Mouse (Mus musculus): Measurements from ENCODE around the gene Npcd. TPM values are rescaled to one million over a fixed set of nuclear protein-coding genes. Genes with fewer than 3 reads are reported as not detected.
A peak's percentile ranks its signal among the peaks of the same experiment; 100 is the strongest.

The Npcd gene
- polyA plus RNA-seq, 1 experiment, result 1.2 TPM

DNA sequence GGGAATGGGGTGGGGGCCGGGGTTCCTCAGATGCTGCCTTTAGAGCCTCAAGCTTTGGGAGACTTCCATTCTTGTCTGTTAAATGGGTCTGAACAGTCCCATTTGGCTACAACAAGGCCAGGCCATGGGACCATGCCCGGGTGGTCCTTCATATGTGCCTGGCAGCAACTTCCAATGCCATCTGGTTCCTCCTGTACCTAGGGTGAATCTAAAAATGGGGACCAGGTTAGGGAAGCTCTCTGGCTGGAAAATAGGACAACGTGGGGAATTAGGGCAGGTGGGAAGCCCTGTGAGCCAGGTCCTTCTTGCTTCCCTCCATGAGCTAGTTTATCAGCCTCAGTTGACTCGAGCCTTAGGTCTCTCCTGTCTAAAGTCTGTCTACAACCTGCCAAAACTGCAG, 23.0 kb downstream of the Npcd start:
- Histone ChIP-seq H3K4me1 (ENCODE audit: control insufficient read depth, insufficient read depth, low read length) (no peaks in the 10 kb centered on the region), H3K27me3 (ENCODE audit: control insufficient read depth, insufficient read depth, low read length, poor library complexity, severe bottlenecking) (no peaks in the 10 kb centered on the region)
- TF ChIP-seq EP300 (IDR thresholded peaks at IDR 0.05; ENCODE audit: insufficient read depth, low read depth, low read length) (no peak), CTCF (IDR thresholded peaks at IDR 0.05; ENCODE audit: low read depth, low read length) (no peak), POLR2A (IDR thresholded peaks at IDR 0.05; ENCODE audit: insufficient read depth, low read length) (no peak)

GRCm38 (mm10) chr15:79810061-79810460, 24.0 kb downstream of the Npcd start:
- TF ChIP-seq POLR2A (IDR thresholded peaks at IDR 0.05; ENCODE audit: insufficient read depth, low read length) (no peak), CTCF (IDR thresholded peaks at IDR 0.05; ENCODE audit: low read depth, low read length) (no peak), EP300 (IDR thresholded peaks at IDR 0.05; ENCODE audit: insufficient read depth, low read depth, low read length) (no peak)
- Histone ChIP-seq H3K9ac (ENCODE audit: low read depth, poor library complexity, severe bottlenecking) (no peak overlapping the region), H3K27me3 (ENCODE audit: control insufficient read depth, insufficient read depth, low read length, poor library complexity, severe bottlenecking) (no peaks in the 10 kb centered on the region), H3K4me1 (ENCODE audit: control insufficient read depth, insufficient read depth, low read length) (no peaks in the 10 kb centered on the region), H3K4me3 (ENCODE audit: low read depth, low read length) (no peak overlapping the region), H3K36me3 (ENCODE audit: control insufficient read depth, insufficient read depth, low read length, poor library complexity, severe bottlenecking) (no peaks in the 10 kb centered on the region), H3K9me3 (replicated peaks; ENCODE audit: control insufficient read depth, insufficient read depth, low read length, poor library complexity, severe bottlenecking) (no peaks in the 10 kb centered on the region), H3K27ac (ENCODE audit: insufficient read depth, low read length) (no peak overlapping the region)

More for the DNA sequence above, 23.0 kb downstream of the Npcd start:
- no peak overlapping the region for H3K4me3 ChIP-seq (ENCODE audit: low read depth, low read length)
- no peak overlapping the region for H3K9ac ChIP-seq (ENCODE audit: low read depth, poor library complexity, severe bottlenecking)
- H3K36me3 ChIP-seq (ENCODE audit: control insufficient read depth, insufficient read depth, low read length, poor library complexity, severe bottlenecking), result no peaks in the 10 kb centered on the region
- no peak overlapping the region for H3K27ac ChIP-seq (ENCODE audit: insufficient read depth, low read length)
- no peaks in the 10 kb centered on the region for H3K9me3 ChIP-seq (replicated peaks; ENCODE audit: control insufficient read depth, insufficient read depth, low read length, poor library complexity, severe bottlenecking)

GRCm38 (mm10) chr15:79808658-79809057, 25.4 kb downstream of the Npcd start:
- H3K36me3 ChIP-seq (ENCODE audit: control insufficient read depth, insufficient read depth, low read length, poor library complexity, severe bottlenecking), result no peaks in the 10 kb centered on the region
- H3K27me3 ChIP-seq (ENCODE audit: control insufficient read depth, insufficient read depth, low read length, poor library complexity, severe bottlenecking), result peaks cover 6% of the 10 kb centered on the region; the same call in 1 of the 2 replicates
- no peaks in the 10 kb centered on the region for H3K4me1 ChIP-seq (ENCODE audit: control insufficient read depth, insufficient read depth, low read length)
- no peaks in the 10 kb centered on the region for H3K9me3 ChIP-seq (replicated peaks; ENCODE audit: control insufficient read depth, insufficient read depth, low read length, poor library complexity, severe bottlenecking)
- no peak overlapping the region for H3K27ac ChIP-seq (ENCODE audit: insufficient read depth, low read length)
- H3K9ac ChIP-seq (ENCODE audit: low read depth, poor library complexity, severe bottlenecking), result no peak overlapping the region
- TF ChIP-seq CTCF (IDR thresholded peaks at IDR 0.05; ENCODE audit: low read depth, low read length), result no peak
- TF ChIP-seq EP300 (IDR thresholded peaks at IDR 0.05; ENCODE audit: insufficient read depth, low read depth, low read length), result no peak
- no peak for TF ChIP-seq POLR2A (IDR thresholded peaks at IDR 0.05; ENCODE audit: insufficient read depth, low read length)
- no peak overlapping the region for H3K4me3 ChIP-seq (ENCODE audit: low read depth, low read length)

GRCm38 (mm10) chr15:79808114-79808513, 25.9 kb downstream of the Npcd start:
- TF ChIP-seq EP300 (IDR thresholded peaks at IDR 0.05; ENCODE audit: insufficient read depth, low read depth, low read length) (no peak), CTCF (IDR thresholded peaks at IDR 0.05; ENCODE audit: low read depth, low read length) (peak; percentile 58)
- Histone ChIP-seq H3K9me3 (replicated peaks; ENCODE audit: control insufficient read depth, insufficient read depth, low read length, poor library complexity, severe bottlenecking) (no peaks in the 10 kb centered on the region), H3K27me3 (ENCODE audit: control insufficient read depth, insufficient read depth, low read length, poor library complexity, severe bottlenecking) (peaks cover 8% of the 10 kb centered on the region; the same call in 1 of the 2 replicates), H3K4me3 (ENCODE audit: low read depth, low read length) (no peak overlapping the region), H3K27ac (ENCODE audit: insufficient read depth, low read length) (no peak overlapping the region), H3K4me1 (ENCODE audit: control insufficient read depth, insufficient read depth, low read length) (no peaks in the 10 kb centered on the region), H3K9ac (ENCODE audit: low read depth, poor library complexity, severe bottlenecking) (no peak overlapping the region), H3K36me3 (ENCODE audit: control insufficient read depth, insufficient read depth, low read length, poor library complexity, severe bottlenecking) (no peaks in the 10 kb centered on the region)

DNA sequence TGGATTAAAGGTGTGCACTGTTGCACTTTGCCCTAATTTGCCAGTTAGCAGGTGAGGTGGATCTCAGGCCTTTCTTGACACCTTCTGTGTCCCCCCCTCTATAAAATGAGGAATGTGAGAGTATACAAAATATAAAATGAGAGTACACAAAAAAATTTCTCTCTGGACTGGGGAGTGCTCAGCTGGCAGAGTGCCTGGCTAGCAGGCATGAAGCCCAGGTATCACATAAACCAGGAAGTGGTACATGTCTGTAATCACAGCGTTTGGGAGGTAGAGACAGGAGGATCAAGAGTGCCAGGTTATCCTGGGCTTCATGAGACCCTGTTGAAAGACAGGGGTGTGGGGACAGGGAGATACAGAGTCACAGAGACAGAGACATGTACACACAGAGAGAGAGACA, 27.0 kb downstream of the Npcd start:
- TF ChIP-seq EP300 (IDR thresholded peaks at IDR 0.05; ENCODE audit: insufficient read depth, low read depth, low read length) (no peak), POLR2A (IDR thresholded peaks at IDR 0.05; ENCODE audit: insufficient read depth, low read length) (no peak), CTCF (IDR thresholded peaks at IDR 0.05; ENCODE audit: low read depth, low read length) (no peak)
- H3K9me3 ChIP-seq (replicated peaks; ENCODE audit: control insufficient read depth, insufficient read depth, low read length, poor library complexity, severe bottlenecking), result no peaks in the 10 kb centered on the region
- H3K27me3 ChIP-seq (ENCODE audit: control insufficient read depth, insufficient read depth, low read length, poor library complexity, severe bottlenecking), result peaks cover 14% of the 10 kb centered on the region
- no peaks in the 10 kb centered on the region for H3K36me3 ChIP-seq (ENCODE audit: control insufficient read depth, insufficient read depth, low read length, poor library complexity, severe bottlenecking)
- H3K27ac ChIP-seq (ENCODE audit: insufficient read depth, low read length), result no peak overlapping the region
- no peak overlapping the region for H3K4me3 ChIP-seq (ENCODE audit: low read depth, low read length)
- no peak overlapping the region for H3K9ac ChIP-seq (ENCODE audit: low read depth, poor library complexity, severe bottlenecking)
- H3K4me1 ChIP-seq (ENCODE audit: control insufficient read depth, insufficient read depth, low read length), result no peaks in the 10 kb centered on the region

DNA sequence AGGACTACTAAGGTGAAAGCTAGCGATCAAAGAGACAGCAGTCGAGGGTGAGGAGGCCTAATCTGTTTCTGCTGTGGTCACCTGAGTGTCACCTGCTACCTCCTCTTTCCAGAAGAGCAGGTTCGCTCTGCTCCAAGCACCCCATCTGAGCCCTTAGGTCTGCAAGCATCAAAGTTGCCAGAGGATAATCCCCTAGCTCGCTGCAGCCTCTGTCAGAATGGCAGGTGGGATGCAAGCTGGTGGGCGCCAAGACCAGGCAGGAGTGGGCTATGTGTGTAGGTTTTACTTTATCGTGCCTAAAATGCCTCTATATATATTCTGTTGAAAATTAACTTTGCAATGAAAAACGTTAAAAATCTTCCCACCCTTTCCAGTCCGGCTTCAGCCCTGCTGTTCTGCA, 28.8 kb downstream of the Npcd start:
- H3K4me3 ChIP-seq (ENCODE audit: low read depth, low read length), result peak overlapping the region; percentile 22
- H3K27me3 ChIP-seq (ENCODE audit: control insufficient read depth, insufficient read depth, low read length, poor library complexity, severe bottlenecking), result peaks cover 14% of the 10 kb centered on the region
- no peak overlapping the region for H3K27ac ChIP-seq (ENCODE audit: insufficient read depth, low read length)
- TF ChIP-seq CTCF (IDR thresholded peaks at IDR 0.05; ENCODE audit: low read depth, low read length) (no peak), EP300 (IDR thresholded peaks at IDR 0.05; ENCODE audit: insufficient read depth, low read depth, low read length) (no peak), POLR2A (IDR thresholded peaks at IDR 0.05; ENCODE audit: insufficient read depth, low read length) (no peak)
- H3K4me1 ChIP-seq (ENCODE audit: control insufficient read depth, insufficient read depth, low read length), result no peaks in the 10 kb centered on the region
- H3K36me3 ChIP-seq (ENCODE audit: control insufficient read depth, insufficient read depth, low read length, poor library complexity, severe bottlenecking), result no peaks in the 10 kb centered on the region
- H3K9ac ChIP-seq (ENCODE audit: low read depth, poor library complexity, severe bottlenecking), result no peak overlapping the region
- H3K9me3 ChIP-seq (replicated peaks; ENCODE audit: control insufficient read depth, insufficient read depth, low read length, poor library complexity, severe bottlenecking), result no peaks in the 10 kb centered on the region
